Mouse (Mus musculus) liver, embryonic 12.5 days (tissue): ENCODE measurements around the gene Slc18a2. TPM values are rescaled to one million over a fixed set of nuclear protein-coding genes. Genes with fewer than 3 reads are reported as not detected.

Experiments
- ATAC-seq: fragments of 200-750 bp; cut with Nextera tagmentation; 2 replicates; pipeline ENCODE4 v1.8.0; 2017; ENCODE audit warnings: moderate number of reproducible peaks, mild to moderate bottlenecking, moderate library complexity
- H3K27ac ChIP-seq: fragments of 300-500 bp; sonication (generic); 2 replicates; pipeline ENCODE4 v1.5.1; 2016; ENCODE audit warnings: mild to moderate bottlenecking
- H3K27me3 ChIP-seq: fragments of 300-500 bp; sonication (generic); replicated peaks from 2 replicates; pipeline ENCODE4 v1.6.1; 2016; ENCODE audit warnings: mild to moderate bottlenecking, moderate library complexity
- H3K36me3 ChIP-seq: fragments of 300-500 bp; sonication (generic); 2 replicates; pipeline ENCODE4 v1.6.1; 2016; ENCODE audit warnings: mild to moderate bottlenecking, moderate library complexity
- H3K4me1 ChIP-seq: fragments of 300-500 bp; sonication (generic); 2 replicates; pipeline ENCODE4 v1.6.1; 2016
- H3K4me2 ChIP-seq: fragments of 300-500 bp; sonication (generic); 2 replicates; pipeline ENCODE4 v1.6.1; 2016; ENCODE audit warnings: mild to moderate bottlenecking, moderate library complexity
- H3K4me3 ChIP-seq: fragments of 300-500 bp; sonication (generic); 2 replicates; pipeline ENCODE4 v1.5.1; 2016; ENCODE audit warnings: mild to moderate bottlenecking, moderate library complexity
- H3K9ac ChIP-seq: fragments of 300-500 bp; sonication (generic); 2 replicates; pipeline ENCODE4 v1.6.1; 2016; ENCODE audit warnings: mild to moderate bottlenecking, moderate library complexity
- H3K9me3 ChIP-seq: fragments of 300-500 bp; sonication (generic); replicated peaks from 2 replicates; pipeline ENCODE4 v1.6.1; 2016; ENCODE audit warnings: mild to moderate bottlenecking, moderate library complexity
- whole genome bisulfite sequencing: fragments of 180-500 bp; shearing (Covaris S2); methylation state at CpG from one replicate; pipeline ENCODE4 v1.1.7; 2016; ENCODE audit not compliant: insufficient replicate concordance; 5-methylcytosine and 5-hydroxymethylcytosine counted together
- polyA plus RNA-seq: library from polyadenylated mRNA; unstranded; fragments of >200 nt; fragmentation: Nextera tagmentation; extraction: Ambion mirVana; gene quantifications from 2 replicates; pipeline ENCODE4 v1.2.1, GENCODE M21; 2016

The Slc18a2 gene
- polyA plus RNA-seq, 1 experiment from 2014 or later: 6.0 TPM

GRCm38 (mm10) chr19:59248144-59248543, 12.6 kb upstream of the Slc18a2 start:
- no peak for ATAC-seq
- H3K9me3 ChIP-seq: no peaks in the 10 kb centered on the region
- H3K4me3 ChIP-seq: no peak overlapping the region
- H3K36me3 ChIP-seq: no peaks in the 10 kb centered on the region
- H3K27me3 ChIP-seq: no peaks in the 10 kb centered on the region
- 62% methylated on average over 4 of the region's 4 CpGs for WGBS
- no peak overlapping the region for H3K9ac ChIP-seq
- H3K4me1 ChIP-seq: peaks cover 11% of the 10 kb centered on the region
- no peak overlapping the region for H3K27ac ChIP-seq
- no peak overlapping the region for H3K4me2 ChIP-seq

- no peaks in the 10 kb centered on the region for H3K27me3 ChIP-seq
- H3K9me3 ChIP-seq: no peaks in the 10 kb centered on the region
- 24% methylated on average over 11 of the region's 11 CpGs for WGBS
- peak; percentile 64 for ATAC-seq
- no peak overlapping the region for H3K4me2 ChIP-seq
- no peaks in the 10 kb centered on the region for H3K36me3 ChIP-seq
- H3K9ac ChIP-seq: no peak overlapping the region
- H3K4me1 ChIP-seq: peaks cover 11% of the 10 kb centered on the region
- no peak overlapping the region for H3K4me3 ChIP-seq
- no peak overlapping the region for H3K27ac ChIP-seq
Observed at GRCm38 (mm10) chr19:59248553-59249286, 12.0 kb upstream of the Slc18a2 start.

GRCm38 (mm10) chr19:59252651-59253050, 8.0 kb upstream of the Slc18a2 start:
- 35% methylated on average over 2 of the region's 2 CpGs for WGBS

DNA sequence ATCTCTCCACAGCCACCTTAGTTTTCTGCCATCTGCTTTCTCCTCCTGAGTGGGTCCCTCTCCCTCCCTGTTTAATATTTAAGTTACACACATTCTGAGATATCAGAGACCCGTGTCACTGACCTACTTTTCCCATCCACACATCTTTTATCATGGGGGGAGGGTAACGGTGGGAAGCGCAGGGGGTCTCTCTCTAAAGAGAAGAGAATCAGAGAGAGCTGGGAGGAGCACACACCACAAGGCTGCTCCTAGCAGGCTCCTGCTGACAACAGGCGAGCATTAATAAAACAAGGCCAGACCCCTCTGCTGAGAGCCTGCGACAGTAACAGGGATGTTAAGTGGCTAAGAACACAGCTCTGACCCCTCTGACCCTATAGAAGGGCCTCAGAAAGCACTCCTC, 1.1 kb upstream of the Slc18a2 start:
- no peak overlapping the region for H3K4me2 ChIP-seq
- no peak overlapping the region for H3K4me3 ChIP-seq
- no peak overlapping the region for H3K27ac ChIP-seq
- ATAC-seq: no peak
- 50% methylated on average over 5 of the region's 5 CpGs for WGBS
- no peak overlapping the region for H3K9ac ChIP-seq
- peaks cover 56% of the 10 kb centered on the region for H3K27me3 ChIP-seq
- peaks cover 3% of the 10 kb centered on the region; the same call in 1 of the 2 replicates for H3K9me3 ChIP-seq
- peaks cover 17% of the 10 kb centered on the region for H3K4me1 ChIP-seq
- no peaks in the 10 kb centered on the region for H3K36me3 ChIP-seq

More at GRCm38 (mm10) chr19:59252651-59253050, 8.0 kb upstream of the Slc18a2 start:
- no peak overlapping the region for H3K4me3 ChIP-seq
- H3K4me2 ChIP-seq: no peak overlapping the region
- H3K36me3 ChIP-seq: no peaks in the 10 kb centered on the region
- H3K4me1 ChIP-seq: peaks cover 11% of the 10 kb centered on the region
- H3K9ac ChIP-seq: no peak overlapping the region
- no peaks in the 10 kb centered on the region for H3K27me3 ChIP-seq
- H3K9me3 ChIP-seq: peaks cover 3% of the 10 kb centered on the region; the same call in 1 of the 2 replicates
- ATAC-seq: no peak
- no peak overlapping the region for H3K27ac ChIP-seq

- ATAC-seq: peak; percentile 56
- Histone ChIP-seq H3K27me3 (peaks cover 58% of the 10 kb centered on the region), H3K36me3 (no peaks in the 10 kb centered on the region), H3K27ac (no peak overlapping the region), H3K4me3 (peak overlapping the region; percentile 52), H3K9me3 (peaks cover 3% of the 10 kb centered on the region; the same call in 1 of the 2 replicates), H3K9ac (no peak overlapping the region; the same call in 1 of the 2 replicates), H3K4me1 (peaks cover 17% of the 10 kb centered on the region), H3K4me2 (peak overlapping the region; percentile 85)
- WGBS: 6% methylated on average over 7 of the region's 7 CpGs
Observed at GRCm38 (mm10) chr19:59261604-59262003, 908 bp downstream of the Slc18a2 start.

GRCm38 (mm10) chr19:59263171-59263570, 2.5 kb downstream of the Slc18a2 start:
- Histone ChIP-seq H3K4me3 (no peak overlapping the region), H3K27ac (no peak overlapping the region), H3K27me3 (peaks cover 58% of the 10 kb centered on the region), H3K9me3 (no peaks in the 10 kb centered on the region), H3K4me2 (no peak overlapping the region), H3K36me3 (no peaks in the 10 kb centered on the region), H3K9ac (no peak overlapping the region), H3K4me1 (peaks cover 17% of the 10 kb centered on the region)
- 78% methylated on average over 9 of the region's 9 CpGs for WGBS
- ATAC-seq: no peak

DNA sequence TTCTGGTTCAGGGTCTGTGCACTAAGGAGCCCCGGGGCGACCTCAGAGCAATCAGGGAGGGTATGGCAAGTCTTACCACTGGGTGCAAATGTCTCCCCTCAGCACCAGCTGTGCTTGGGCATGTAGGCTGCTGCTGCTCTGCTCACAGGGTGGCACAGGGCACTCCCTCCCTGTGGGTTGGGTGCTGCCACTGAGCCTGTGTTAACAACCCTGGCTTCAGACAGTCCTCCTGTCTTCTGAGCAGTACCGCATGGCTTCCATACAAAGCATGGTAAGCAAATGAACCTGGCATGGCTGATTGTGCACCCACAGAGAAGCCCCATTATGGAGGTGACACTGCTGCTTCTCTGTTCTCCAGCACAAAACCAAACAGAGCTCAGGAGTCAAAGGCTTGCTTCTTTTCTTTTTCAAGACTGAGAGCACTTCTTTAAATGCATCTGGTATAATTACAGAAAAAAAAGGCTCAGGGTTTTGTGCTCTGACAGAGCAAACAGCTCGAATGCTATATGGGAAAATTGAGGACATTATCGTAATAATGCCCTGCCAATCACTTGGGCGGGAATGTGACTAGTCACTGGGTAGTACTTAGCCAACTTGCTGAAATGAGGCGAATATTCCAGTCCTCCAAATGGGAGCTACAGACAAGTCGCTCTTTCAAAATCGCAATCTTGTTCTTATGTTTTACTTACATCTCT, 4.3 kb downstream of the Slc18a2 start:
- H3K9ac ChIP-seq: no peak overlapping the region
- no peak overlapping the region for H3K4me3 ChIP-seq
- peaks cover 17% of the 10 kb centered on the region for H3K4me1 ChIP-seq
- H3K4me2 ChIP-seq: no peak overlapping the region
- H3K36me3 ChIP-seq: no peaks in the 10 kb centered on the region
- H3K27me3 ChIP-seq: peaks cover 48% of the 10 kb centered on the region
- no peaks in the 10 kb centered on the region for H3K9me3 ChIP-seq
- ATAC-seq: no peak
- WGBS: 65% methylated on average over 9 of the region's 9 CpGs
- no peak overlapping the region for H3K27ac ChIP-seq

DNA sequence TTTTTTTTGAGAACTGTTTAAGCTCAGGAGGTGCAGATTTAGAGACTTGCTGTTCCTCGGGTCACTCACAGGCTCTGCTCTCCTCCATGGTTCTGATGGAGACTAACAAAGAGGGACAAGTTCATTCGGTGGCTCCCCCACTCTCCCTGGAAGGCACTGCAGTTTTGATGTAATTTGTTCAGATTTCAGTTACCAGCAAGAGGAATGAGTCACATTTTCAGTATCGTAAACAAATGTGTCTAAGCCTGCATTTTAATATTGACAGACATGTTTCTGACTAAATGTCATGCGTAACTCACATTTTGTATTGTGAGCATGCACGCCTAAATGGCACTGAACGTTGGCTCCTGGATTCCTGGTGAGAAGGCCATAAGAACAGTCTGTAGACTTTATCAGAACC, 5.2 kb downstream of the Slc18a2 start:
- ATAC-seq: no peak
- 67% methylated on average over 6 of the region's 6 CpGs for WGBS
- Histone ChIP-seq H3K4me3 (no peak overlapping the region), H3K4me1 (peaks cover 12% of the 10 kb centered on the region), H3K36me3 (no peaks in the 10 kb centered on the region), H3K27me3 (peaks cover 38% of the 10 kb centered on the region), H3K27ac (no peak overlapping the region), H3K9me3 (no peaks in the 10 kb centered on the region), H3K4me2 (no peak overlapping the region), H3K9ac (no peak overlapping the region)

GRCm38 (mm10) chr19:59267417-59267963, 6.8 kb downstream of the Slc18a2 start:
- peaks cover 23% of the 10 kb centered on the region; the same call in 1 of the 2 replicates for H3K27me3 ChIP-seq

DNA sequence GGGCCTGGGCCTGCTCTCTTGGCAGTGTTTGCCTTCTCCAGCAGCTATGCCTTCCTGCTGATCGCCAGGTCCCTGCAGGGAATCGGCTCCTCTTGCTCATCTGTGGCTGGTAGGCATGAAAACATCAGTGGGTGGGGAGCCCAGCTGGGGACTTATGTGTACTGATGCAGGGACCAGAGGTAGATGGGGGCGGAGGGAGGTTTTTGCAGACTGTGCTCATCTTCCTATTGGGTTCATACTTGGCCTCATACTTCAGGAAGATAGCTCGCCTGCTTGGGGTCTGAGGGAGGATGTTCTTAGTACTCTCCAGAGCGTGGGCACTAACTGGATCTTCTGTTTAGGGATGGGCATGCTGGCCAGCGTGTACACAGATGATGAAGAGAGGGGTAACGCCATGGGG, 12.5 kb downstream of the Slc18a2 start:
- Histone ChIP-seq H3K9me3 (no peaks in the 10 kb centered on the region), H3K36me3 (no peaks in the 10 kb centered on the region), H3K27ac (no peak overlapping the region), H3K27me3 (no peaks in the 10 kb centered on the region), H3K4me2 (no peak overlapping the region), H3K9ac (no peak overlapping the region), H3K4me1 (no peaks in the 10 kb centered on the region), H3K4me3 (no peak overlapping the region)
- WGBS: 62% methylated on average over 7 of the region's 7 CpGs
- no peak for ATAC-seq

More at GRCm38 (mm10) chr19:59267417-59267963, 6.8 kb downstream of the Slc18a2 start:
- no peaks in the 10 kb centered on the region for H3K9me3 ChIP-seq
- no peak overlapping the region for H3K27ac ChIP-seq
- H3K4me2 ChIP-seq: no peak overlapping the region
- no peak overlapping the region for H3K9ac ChIP-seq
- no peak overlapping the region for H3K4me3 ChIP-seq
- WGBS: 25% methylated on average over 5 of the region's 5 CpGs
- no peaks in the 10 kb centered on the region for H3K36me3 ChIP-seq
- H3K4me1 ChIP-seq: no peaks in the 10 kb centered on the region
- ATAC-seq: no peak

- no peak overlapping the region for H3K9ac ChIP-seq
- WGBS: 82% methylated on average over 7 of the region's 7 CpGs
- no peaks in the 10 kb centered on the region for H3K27me3 ChIP-seq
- 0 out of 2 replicates have a peak, but pooled peaks cover 5% of the 10 kb centered on the region for H3K36me3 ChIP-seq
- no peak overlapping the region for H3K4me2 ChIP-seq
- no peaks in the 10 kb centered on the region for H3K4me1 ChIP-seq
- H3K9me3 ChIP-seq: no peaks in the 10 kb centered on the region
- no peak overlapping the region for H3K4me3 ChIP-seq
- no peak overlapping the region for H3K27ac ChIP-seq
- ATAC-seq: no peak
Observed at GRCm38 (mm10) chr19:59276354-59276753, 15.7 kb downstream of the Slc18a2 start.

DNA sequence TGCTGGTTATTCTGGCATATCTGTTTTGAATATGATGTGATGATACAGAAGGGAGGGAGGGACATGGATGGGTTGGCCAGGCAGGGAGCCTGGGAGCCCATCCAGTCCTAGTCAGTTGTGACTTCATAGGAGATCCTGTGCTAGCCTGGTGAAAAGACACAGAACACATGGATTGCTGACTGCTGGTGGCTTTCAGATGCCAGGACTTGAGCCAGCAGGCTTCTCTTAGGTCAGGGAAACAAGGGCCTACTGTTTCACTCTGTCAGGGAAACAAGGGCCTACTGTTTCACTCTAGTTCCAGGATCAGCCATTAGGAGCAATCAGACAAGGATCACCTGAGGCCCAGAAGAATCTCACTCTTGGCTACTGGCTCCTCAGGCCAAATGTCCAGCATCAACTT, 20.1 kb downstream of the Slc18a2 start:
- H3K27me3 ChIP-seq: no peaks in the 10 kb centered on the region
- H3K9ac ChIP-seq: no peak overlapping the region
- 0 out of 2 replicates have a peak, but pooled peaks cover 9% of the 10 kb centered on the region for H3K36me3 ChIP-seq
- no peaks in the 10 kb centered on the region for H3K9me3 ChIP-seq
- no peak overlapping the region for H3K27ac ChIP-seq
- H3K4me1 ChIP-seq: no peaks in the 10 kb centered on the region
- no peak overlapping the region for H3K4me3 ChIP-seq
- ATAC-seq: no peak
- H3K4me2 ChIP-seq: no peak overlapping the region
